Mouse (Mus musculus) heart, embryonic 12.5 days (tissue): ENCODE measurements around the gene Tmem202. TPM values are rescaled to one million over a fixed set of nuclear protein-coding genes. Genes with fewer than 3 reads are reported as not detected.

Experiments used
- polyA plus RNA-seq: library from polyadenylated mRNA; unstranded; fragments of >200 nt; fragmentation: Nextera tagmentation; extraction: Ambion mirVana; gene quantifications from 2 replicates; pipeline ENCODE4 v1.2.1, GENCODE M21; 2016

The Tmem202 gene
- polyA plus RNA-seq, 1 experiment from 2014 or later = not detected

Other genes with a start within 250 kb of the Tmem202 start
- 31.2 and 31.6 TPM in 2 replicates for gene Adpgk, start 248.3 kb downstream of the Tmem202 start, polyA plus RNA-seq
- 6.6 and 6.9 TPM in 2 replicates for gene Bbs4, start 186.3 kb downstream of the Tmem202 start, polyA plus RNA-seq
- gene Arih1, start 53.2 kb downstream of the Tmem202 start, polyA plus RNA-seq = 20.9 and 21.7 TPM in 2 replicates
- 74.7 and 81.6 TPM in 2 replicates for gene Hexa, start 307 bp downstream of the Tmem202 start, polyA plus RNA-seq
- gene Celf6, start 38.1 kb upstream of the Tmem202 start, polyA plus RNA-seq = not detected in 2 replicates
- gene Parp6, start 77.4 kb upstream of the Tmem202 start, polyA plus RNA-seq = 19.5 and 20.0 TPM in 2 replicates
- gene Pkm, start 116.5 kb upstream of the Tmem202 start, polyA plus RNA-seq = 1,832 and 1,839 TPM in 2 replicates
- 0.32 TPM in 1 of 2 replicates, not detected in the other for gene Gramd2, start 140.3 kb upstream of the Tmem202 start, polyA plus RNA-seq
- 13.0 and 15.1 TPM in 2 replicates for gene Senp8, start 210.9 kb upstream of the Tmem202 start, polyA plus RNA-seq
- gene Myo9a, start 211.0 kb upstream of the Tmem202 start, polyA plus RNA-seq = 10.9 and 11.7 TPM in 2 replicates